Mouse (Mus musculus): ENCODE data around the gene Padi1. TPM values are rescaled to one million over a fixed set of nuclear protein-coding genes. Genes with fewer than 3 reads are reported as not detected.

Padi1 gene
- polyA plus RNA-seq, 1 experiment from 2014 or later, result 0.02 TPM

GRCm38 (mm10) chr4:140774893-140775292, 70.7 kb downstream of the Padi1 start:
- H3K4me2 ChIP-seq (ENCODE audit: low read depth, low read length), result no peak overlapping the region
- no peak overlapping the region for H3K27ac ChIP-seq (ENCODE audit: low read depth)
- no peak overlapping the region for H3K4me3 ChIP-seq (ENCODE audit: low read depth, low read length)
- H3K4me1 ChIP-seq (ENCODE audit: insufficient read depth), result 0 out of 2 replicates have a peak, but pooled peaks cover 7% of the 10 kb centered on the region
- no peaks in the 10 kb centered on the region for H3K36me3 ChIP-seq (replicated peaks; ENCODE audit: insufficient read depth, low read length)
- 77% methylated on average over 9 of the region's 9 CpGs for WGBS (ENCODE audit: insufficient replicate concordance)
- no peaks in the 10 kb centered on the region for H3K27me3 ChIP-seq (ENCODE audit: insufficient read depth, low read length)
- TF ChIP-seq CTCF (IDR thresholded peaks at IDR 0.05; ENCODE audit: low read depth), result no peak
- TF ChIP-seq EP300 (IDR thresholded peaks at IDR 0.05; ENCODE audit: low read depth), result no peak
- no peaks in the 10 kb centered on the region for H3K9me3 ChIP-seq (ENCODE audit: low read length)
- DNase-seq (no peak), ATAC-seq (no peak)
- no peak overlapping the region for H3K9ac ChIP-seq (replicated peaks)

GRCm38 (mm10) chr4:140774025-140774800, 71.4 kb downstream of the Padi1 start, which contains the start of gene Padi4:
Gene Padi4 (minus strand): TSS chr4:140774236.
- Histone ChIP-seq H3K4me1 (ENCODE audit: insufficient read depth) (0 out of 2 replicates have a peak, but pooled peaks cover 8% of the 10 kb centered on the region), H3K36me3 (replicated peaks; ENCODE audit: insufficient read depth, low read length) (no peaks in the 10 kb centered on the region), H3K27ac (ENCODE audit: low read depth) (no peak within 1 kb of the TSS), H3K4me2 (ENCODE audit: low read depth, low read length) (peak within 1 kb of the TSS; percentile 44), H3K27me3 (ENCODE audit: insufficient read depth, low read length) (no peaks in the 10 kb centered on the region), H3K4me3 (ENCODE audit: low read depth, low read length) (peak within 1 kb of the TSS; percentile 24), H3K9ac (replicated peaks) (no peak within 1 kb of the TSS), H3K9me3 (ENCODE audit: low read length) (no peaks in the 10 kb centered on the region)
- DNase-seq (no peak), ATAC-seq (no peak)
- TF ChIP-seq EP300 (IDR thresholded peaks at IDR 0.05; ENCODE audit: low read depth) (no peak), CTCF (IDR thresholded peaks at IDR 0.05; ENCODE audit: low read depth) (no peak)
- 72% methylated on average over 21 of the region's 21 CpGs for WGBS (ENCODE audit: insufficient replicate concordance)

GRCm38 (mm10) chr4:140771091-140771490, 74.5 kb downstream of the Padi1 start:
- Histone ChIP-seq H3K4me2 (ENCODE audit: low read depth, low read length) (peak overlapping the region; percentile 44), H3K4me1 (ENCODE audit: insufficient read depth) (0 out of 2 replicates have a peak, but pooled peaks cover 8% of the 10 kb centered on the region), H3K36me3 (replicated peaks; ENCODE audit: insufficient read depth, low read length) (no peaks in the 10 kb centered on the region), H3K27ac (ENCODE audit: low read depth) (peak overlapping the region; percentile 39; the same call in 1 of the 2 replicates), H3K9ac (replicated peaks) (no peak overlapping the region), H3K27me3 (ENCODE audit: insufficient read depth, low read length) (no peaks in the 10 kb centered on the region), H3K9me3 (ENCODE audit: low read length) (no peaks in the 10 kb centered on the region), H3K4me3 (ENCODE audit: low read depth, low read length) (no peak overlapping the region)
- DNase-seq (no peak), ATAC-seq (no peak)
- WGBS (ENCODE audit: insufficient replicate concordance), result 16% methylated on average over 4 of the region's 4 CpGs
- no peak for TF ChIP-seq EP300 (IDR thresholded peaks at IDR 0.05; ENCODE audit: low read depth)
- no peak for TF ChIP-seq CTCF (IDR thresholded peaks at IDR 0.05; ENCODE audit: low read depth)

- no peak for TF ChIP-seq CTCF (IDR thresholded peaks at IDR 0.05; ENCODE audit: low read depth)
- no peak for TF ChIP-seq EP300 (IDR thresholded peaks at IDR 0.05; ENCODE audit: low read depth)
- Histone ChIP-seq H3K4me1 (ENCODE audit: insufficient read depth) (0 out of 2 replicates have a peak, but pooled peaks cover 8% of the 10 kb centered on the region), H3K27ac (ENCODE audit: low read depth) (peak overlapping the region; percentile 79), H3K4me3 (ENCODE audit: low read depth, low read length) (peak overlapping the region; percentile 30; the same call in 1 of the 2 replicates), H3K4me2 (ENCODE audit: low read depth, low read length) (peak overlapping the region; percentile 66), H3K27me3 (ENCODE audit: insufficient read depth, low read length) (no peaks in the 10 kb centered on the region), H3K9me3 (ENCODE audit: low read length) (no peaks in the 10 kb centered on the region), H3K9ac (replicated peaks) (no peak overlapping the region), H3K36me3 (replicated peaks; ENCODE audit: insufficient read depth, low read length) (no peaks in the 10 kb centered on the region)
- ATAC-seq, result peak; percentile 83
- peak; percentile 73 for DNase-seq
- WGBS (ENCODE audit: insufficient replicate concordance), result 7% methylated on average over 13 of the region's 13 CpGs
Observed at GRCm38 (mm10) chr4:140770433-140770832, 75.1 kb downstream of the Padi1 start.

GRCm38 (mm10) chr4:140768973-140769372, 76.6 kb downstream of the Padi1 start:
- H3K4me1 ChIP-seq (ENCODE audit: insufficient read depth), result 0 out of 2 replicates have a peak, but pooled peaks cover 8% of the 10 kb centered on the region
- H3K4me2 ChIP-seq (ENCODE audit: low read depth, low read length), result no peak overlapping the region

GRCm38 (mm10) chr4:140765936-140766335, 79.6 kb downstream of the Padi1 start:
- 40% methylated on average over 3 of the region's 3 CpGs for WGBS (ENCODE audit: insufficient replicate concordance)
- no peak for TF ChIP-seq EP300 (IDR thresholded peaks at IDR 0.05; ENCODE audit: low read depth)
- TF ChIP-seq CTCF (IDR thresholded peaks at IDR 0.05; ENCODE audit: low read depth), result no peak
- no peak for ATAC-seq
- no peak overlapping the region for H3K4me3 ChIP-seq (ENCODE audit: low read depth, low read length)
- H3K9ac ChIP-seq (replicated peaks), result no peak overlapping the region
- no peaks in the 10 kb centered on the region for H3K27me3 ChIP-seq (ENCODE audit: insufficient read depth, low read length)
- no peak for DNase-seq
- no peak overlapping the region for H3K27ac ChIP-seq (ENCODE audit: low read depth)
- no peak overlapping the region for H3K4me2 ChIP-seq (ENCODE audit: low read depth, low read length)
- no peaks in the 10 kb centered on the region for H3K36me3 ChIP-seq (replicated peaks; ENCODE audit: insufficient read depth, low read length)
- H3K9me3 ChIP-seq (ENCODE audit: low read length), result no peaks in the 10 kb centered on the region
- H3K4me1 ChIP-seq (ENCODE audit: insufficient read depth), result 0 out of 2 replicates have a peak, but pooled peaks cover 8% of the 10 kb centered on the region

More at GRCm38 (mm10) chr4:140768973-140769372, 76.6 kb downstream of the Padi1 start:
- H3K27ac ChIP-seq (ENCODE audit: low read depth), result no peak overlapping the region
- TF ChIP-seq EP300 (IDR thresholded peaks at IDR 0.05; ENCODE audit: low read depth) (no peak), CTCF (IDR thresholded peaks at IDR 0.05; ENCODE audit: low read depth) (no peak)
- H3K4me3 ChIP-seq (ENCODE audit: low read depth, low read length), result no peak overlapping the region
- no peaks in the 10 kb centered on the region for H3K36me3 ChIP-seq (replicated peaks; ENCODE audit: insufficient read depth, low read length)
- H3K9me3 ChIP-seq (ENCODE audit: low read length), result no peaks in the 10 kb centered on the region
- 88% methylated on average over 5 of the region's 5 CpGs for WGBS (ENCODE audit: insufficient replicate concordance)
- DNase-seq (no peak), ATAC-seq (no peak)
- no peaks in the 10 kb centered on the region for H3K27me3 ChIP-seq (ENCODE audit: insufficient read depth, low read length)
- H3K9ac ChIP-seq (replicated peaks), result no peak overlapping the region
